Mouse (Mus musculus): ENCODE results near the gene Ifi35.
"Not testable (repeated sequence)": the region's sequence is repeated elsewhere in the genome, so short reads cannot be mapped to it uniquely, and the experiment has no call there.

Gene Ifi35

DNA sequence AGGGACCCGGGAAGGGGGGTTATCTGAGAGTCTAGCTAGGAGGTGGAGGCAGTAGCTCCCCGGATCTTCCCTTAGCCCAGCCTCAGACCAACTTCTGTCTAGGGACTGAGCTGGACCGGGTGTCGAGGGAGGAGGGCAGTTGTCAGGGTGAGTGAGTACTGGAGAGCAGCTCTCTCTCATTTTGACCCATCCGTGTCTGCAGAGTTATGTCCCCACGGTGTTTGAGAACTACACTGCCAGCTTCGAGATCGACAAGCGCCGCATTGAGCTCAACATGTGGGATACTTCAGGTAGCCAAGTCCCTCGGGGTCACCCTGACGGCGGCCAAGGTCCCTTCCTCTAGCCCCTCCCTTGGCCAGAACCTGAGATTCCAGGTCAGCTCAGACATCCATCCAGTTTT lies 20.5 kb downstream of the Ifi35 start:
- in situ Hi-C loops (cut with MboI, MseI), result no loop called here

- in situ Hi-C loops (cut with MboI, MseI), result no loop called here
Observed at GRCm38 (mm10) chr11:101469155-101469554, 20.9 kb downstream of the Ifi35 start.

GRCm38 (mm10) chr11:101470206-101470605 lies 22.0 kb downstream of the Ifi35 start:
- in situ Hi-C loops (cut with MboI, MseI), result no loop called here

DNA sequence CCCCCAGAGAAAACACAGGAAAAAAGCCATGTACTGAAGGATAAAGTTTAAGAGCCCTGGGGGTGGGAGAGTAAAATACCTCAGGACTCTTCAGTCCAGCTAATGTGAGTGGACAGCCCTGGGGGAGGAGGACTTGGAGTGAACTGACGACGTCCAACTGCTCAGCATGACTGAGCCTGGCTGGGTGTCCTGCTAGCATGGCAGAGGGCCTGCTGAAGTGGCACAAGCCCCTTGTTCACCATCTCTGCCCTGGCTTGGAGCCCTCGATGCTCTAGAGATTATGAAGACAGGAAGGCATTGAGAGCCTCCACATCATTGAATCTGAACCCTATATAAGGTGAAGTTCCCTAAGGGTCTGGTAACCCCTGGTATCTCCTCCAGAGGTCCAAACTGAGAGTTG lies 23.7 kb downstream of the Ifi35 start:
- in situ Hi-C loops (cut with MboI, MseI), result no loop called here

DNA sequence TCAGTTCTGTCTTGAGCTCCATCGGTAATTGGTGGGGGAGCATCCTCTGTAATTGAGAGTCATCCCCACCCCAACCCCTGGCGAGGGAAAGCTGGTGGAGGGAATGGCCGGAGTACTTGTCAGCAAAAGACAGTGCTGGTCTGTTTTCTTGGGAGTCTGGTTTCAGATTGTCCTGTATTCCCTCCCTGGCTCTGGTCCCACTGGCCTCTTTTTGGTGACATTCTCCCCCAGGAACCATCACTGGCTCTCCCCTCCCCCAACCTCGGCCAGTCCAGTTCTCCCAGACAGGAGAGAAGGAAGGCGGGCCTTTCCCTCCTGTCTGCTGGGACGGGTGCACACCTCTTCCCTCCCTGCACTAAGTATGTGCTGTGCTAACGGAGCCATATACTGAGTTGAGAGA lies 24.1 kb downstream of the Ifi35 start:
- in situ Hi-C loops (cut with MboI, MseI), result no loop called here

- in situ Hi-C loops (cut with MboI, MseI), result not testable (repeated sequence)
Observed at GRCm38 (mm10) chr11:101473686-101474085, 25.5 kb downstream of the Ifi35 start.

- in situ Hi-C loops (cut with MboI, MseI), result no loop called here
Observed at GRCm38 (mm10) chr11:101474298-101474697, 26.1 kb downstream of the Ifi35 start.

- in situ Hi-C loops (cut with MboI, MseI), result not testable (repeated sequence)
Observed at GRCm38 (mm10) chr11:101476361-101476760, 28.2 kb downstream of the Ifi35 start.

GRCm38 (mm10) chr11:101477194-101477551 lies 29.0 kb downstream of the Ifi35 start:
- in situ Hi-C loops (cut with MboI, MseI), result no loop called here

DNA sequence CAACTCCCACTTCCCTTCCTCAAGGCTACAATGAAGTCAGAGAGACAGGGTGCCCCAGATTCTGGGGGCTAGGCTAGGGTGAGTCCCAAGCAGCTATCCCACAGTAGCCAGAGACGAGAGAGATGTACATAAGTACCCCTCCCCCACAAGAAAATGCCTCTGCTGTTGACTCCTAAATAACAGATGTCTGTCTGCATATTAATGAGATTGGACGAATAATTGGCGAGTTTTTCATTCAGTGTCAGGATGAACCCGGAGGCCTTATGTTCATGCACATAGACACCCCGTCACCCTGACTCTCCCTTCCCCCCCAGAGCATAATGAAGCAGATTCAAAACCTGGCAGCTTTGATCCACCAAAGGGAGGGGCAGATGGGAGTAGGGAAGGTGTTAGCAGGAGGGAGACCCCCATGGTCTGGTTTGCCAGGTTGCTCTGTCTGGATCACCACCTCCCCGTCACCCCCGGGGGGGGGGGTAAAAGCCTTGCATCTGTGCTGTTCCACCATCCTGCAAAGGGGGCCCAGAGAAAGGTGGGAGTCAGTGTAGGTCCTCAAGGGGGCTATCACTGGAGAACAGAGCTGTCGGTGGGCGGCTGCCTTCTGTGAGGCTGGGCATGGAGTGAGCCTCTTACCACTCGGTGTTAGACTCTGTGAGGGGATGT lies 29.5 kb downstream of the Ifi35 start:
- in situ Hi-C loops (cut with MboI, MseI), result no loop called here

DNA sequence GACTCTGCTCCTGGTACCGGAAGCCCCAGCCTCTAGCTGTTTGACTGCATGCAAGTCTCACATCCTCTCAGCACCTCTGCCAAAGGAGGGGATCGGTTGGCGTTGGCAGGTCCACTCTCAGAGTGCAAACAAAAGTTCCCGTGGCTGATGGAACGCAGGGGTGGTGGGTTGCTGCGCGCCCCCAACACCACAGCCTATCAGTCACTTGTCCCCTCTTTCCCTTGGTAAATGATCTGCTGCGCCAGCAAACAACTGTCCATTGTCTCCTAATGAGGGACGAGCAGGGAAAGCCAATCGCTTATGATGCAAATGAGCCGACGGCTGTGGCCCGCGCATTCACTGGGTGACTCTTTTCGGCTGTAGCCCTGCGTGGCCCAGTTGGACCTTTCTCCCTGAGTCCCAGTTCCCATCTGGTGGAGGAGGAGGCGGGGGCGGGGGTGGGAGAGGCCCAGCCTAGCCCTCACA lies 31.0 kb downstream of the Ifi35 start:
- in situ Hi-C loops (cut with MboI, MseI), result no loop called here

GRCm38 (mm10) chr11:101480912-101481311 lies 32.7 kb downstream of the Ifi35 start:
- in situ Hi-C loops (cut with MboI, MseI), result no loop called here

DNA sequence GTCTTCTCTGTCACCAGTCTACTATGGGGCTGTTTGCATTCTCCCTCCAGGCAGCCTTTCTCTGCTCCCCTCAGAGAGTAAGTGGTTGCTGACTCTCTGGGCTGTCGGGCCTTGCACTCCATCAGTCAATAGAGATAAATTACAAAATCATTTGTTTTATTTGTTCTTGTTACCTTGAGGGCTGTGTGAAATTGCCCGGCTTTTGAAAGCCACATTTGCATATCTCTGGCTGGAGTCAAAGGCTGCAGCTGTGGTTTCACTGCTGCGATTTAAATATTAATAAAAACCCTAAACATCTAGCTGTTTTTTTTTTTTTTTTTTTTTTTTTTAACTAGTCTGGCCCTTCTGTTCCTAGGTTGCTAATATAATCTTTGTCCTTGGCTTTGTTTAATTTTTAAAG lies 35.6 kb downstream of the Ifi35 start:
- in situ Hi-C loops (cut with MboI, MseI), result no loop called here

GRCm38 (mm10) chr11:101484245-101484644 lies 36.0 kb downstream of the Ifi35 start:
- in situ Hi-C loops (cut with MboI, MseI), result no loop called here

- in situ Hi-C loops (cut with MboI, MseI), result no loop called here
Observed at GRCm38 (mm10) chr11:101484814-101485213, 36.6 kb downstream of the Ifi35 start.

GRCm38 (mm10) chr11:101485509-101486028 lies 37.4 kb downstream of the Ifi35 start:
- in situ Hi-C loops (cut with MboI, MseI), result no loop called here

GRCm38 (mm10) chr11:101486126-101486525 lies 37.9 kb downstream of the Ifi35 start:
- in situ Hi-C loops (cut with MboI, MseI), result no loop called here

DNA sequence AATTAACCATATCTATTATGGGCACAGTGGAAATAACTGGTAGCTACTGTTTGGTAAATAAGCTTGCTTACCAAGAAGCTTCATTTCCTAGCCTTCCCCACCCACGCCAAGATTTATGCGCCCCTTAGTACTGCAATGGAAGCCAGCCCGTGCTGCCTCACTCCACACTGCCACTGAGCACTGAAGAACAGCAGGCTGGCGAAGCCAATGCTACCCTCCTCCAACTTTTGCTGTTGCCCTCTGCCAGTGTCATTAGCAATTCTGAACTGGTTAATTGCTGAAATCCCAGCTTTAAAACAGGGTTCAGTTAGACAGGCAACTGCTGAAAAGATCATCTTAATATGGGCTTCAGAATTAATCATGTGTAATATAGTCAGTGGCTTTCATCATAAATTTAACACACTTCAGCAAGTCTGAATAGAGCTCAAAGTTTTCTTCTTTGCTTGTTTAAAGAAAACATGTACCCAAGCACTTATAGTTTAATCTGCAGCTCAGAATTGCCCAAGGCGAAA lies 58.1 kb downstream of the Ifi35 start:
- in situ Hi-C loops (cut with MboI, MseI), result no loop called here

- in situ Hi-C loops (cut with MboI, MseI), result no loop called here
Observed at GRCm38 (mm10) chr11:101507090-101507489, 58.9 kb downstream of the Ifi35 start.
